Mouse (Mus musculus): ENCODE results near the gene Plekhg3. TPM values are rescaled to one million over a fixed set of nuclear protein-coding genes. Genes with fewer than 3 reads are reported as not detected.

Plekhg3 gene
- polyA plus RNA-seq, 1 experiment = 21.8 TPM

DNA sequence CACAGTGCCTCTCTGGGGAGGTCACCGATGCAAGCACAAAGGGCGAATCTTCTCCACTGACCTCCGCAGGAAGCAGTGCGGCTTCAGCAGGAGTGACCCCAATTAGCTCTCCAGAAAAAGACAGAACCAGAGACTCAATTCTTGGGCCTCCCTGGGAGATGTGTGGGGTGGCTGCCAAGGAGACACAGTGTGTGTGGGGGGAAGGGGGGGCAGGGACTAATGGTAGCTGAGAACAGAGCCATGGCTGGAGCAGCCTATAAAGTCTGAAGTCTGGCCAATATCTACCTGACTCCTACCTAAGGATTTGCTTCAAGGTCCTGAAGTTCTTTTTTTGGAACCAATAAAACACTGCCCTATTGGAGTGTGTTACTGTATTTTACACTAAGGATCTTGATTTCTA is 73.9 kb downstream of the Plekhg3 start:
- H3K27ac ChIP-seq (ENCODE audit: insufficient read depth, low read length) = no peak overlapping the region
- TF ChIP-seq CTCF (IDR thresholded peaks at IDR 0.05; ENCODE audit: borderline replicate concordance, insufficient read depth, low read length) = no peak
- TF ChIP-seq POLR2A (IDR thresholded peaks at IDR 0.05; ENCODE audit: low read depth, low read length) = no peak
- no peak overlapping the region for H3K4me3 ChIP-seq (ENCODE audit: insufficient read depth, low read length)

GRCm38 (mm10) chr12:76605837-76606236 is 75.1 kb downstream of the Plekhg3 start:
- no peaks in the 10 kb centered on the region for H3K4me1 ChIP-seq (ENCODE audit: control insufficient read depth, insufficient read depth, low read length)
- H3K27ac ChIP-seq (ENCODE audit: insufficient read depth, low read length) = no peak overlapping the region
- TF ChIP-seq CTCF (IDR thresholded peaks at IDR 0.05; ENCODE audit: borderline replicate concordance, insufficient read depth, low read length) (no peak), POLR2A (IDR thresholded peaks at IDR 0.05; ENCODE audit: low read depth, low read length) (no peak)
- no peak overlapping the region for H3K4me3 ChIP-seq (ENCODE audit: insufficient read depth, low read length)

More for the DNA sequence above, 73.9 kb downstream of the Plekhg3 start:
- H3K4me1 ChIP-seq (ENCODE audit: control insufficient read depth, insufficient read depth, low read length) = no peaks in the 10 kb centered on the region

- no peak overlapping the region for H3K4me3 ChIP-seq (ENCODE audit: insufficient read depth, low read length)
- H3K4me1 ChIP-seq (ENCODE audit: control insufficient read depth, insufficient read depth, low read length) = no peaks in the 10 kb centered on the region
- no peak overlapping the region for H3K27ac ChIP-seq (ENCODE audit: insufficient read depth, low read length)
- TF ChIP-seq POLR2A (IDR thresholded peaks at IDR 0.05; ENCODE audit: low read depth, low read length) (no peak), CTCF (IDR thresholded peaks at IDR 0.05; ENCODE audit: borderline replicate concordance, insufficient read depth, low read length) (no peak)
Observed at GRCm38 (mm10) chr12:76608241-76608640, 77.5 kb downstream of the Plekhg3 start.

DNA sequence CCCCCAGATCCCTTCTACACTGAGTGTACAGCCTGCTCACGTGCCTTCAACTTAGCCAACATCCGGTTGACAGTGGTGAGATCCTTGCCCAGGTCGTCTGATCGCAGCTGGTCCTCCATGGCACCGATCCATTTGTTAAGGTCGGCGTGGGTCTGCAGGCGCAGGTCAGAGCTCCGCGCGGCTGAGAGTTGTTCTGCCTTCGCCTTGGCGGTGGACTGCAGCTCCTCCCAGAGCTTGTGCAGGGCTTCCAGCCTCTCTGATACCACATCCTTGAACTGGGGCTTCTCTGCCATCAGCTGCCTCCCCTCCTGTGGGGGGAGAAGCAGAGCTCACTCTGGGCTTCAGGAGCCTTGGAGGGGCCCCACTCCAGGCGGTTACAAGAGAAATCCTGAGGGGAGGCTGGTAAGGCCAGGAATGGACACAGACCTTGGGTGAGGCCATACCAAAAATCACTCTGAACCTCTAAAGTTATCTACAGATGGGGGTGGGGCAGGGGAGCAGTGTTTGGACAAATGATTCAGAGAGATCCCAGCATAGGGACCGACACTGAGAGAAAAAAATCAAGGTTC is 78.4 kb downstream of the Plekhg3 start:
- Histone ChIP-seq H3K4me1 (ENCODE audit: control insufficient read depth, insufficient read depth, low read length) (no peaks in the 10 kb centered on the region), H3K4me3 (ENCODE audit: insufficient read depth, low read length) (no peak overlapping the region), H3K27ac (ENCODE audit: insufficient read depth, low read length) (no peak overlapping the region)
- TF ChIP-seq CTCF (IDR thresholded peaks at IDR 0.05; ENCODE audit: borderline replicate concordance, insufficient read depth, low read length) = no peak
- TF ChIP-seq POLR2A (IDR thresholded peaks at IDR 0.05; ENCODE audit: low read depth, low read length) = no peak

DNA sequence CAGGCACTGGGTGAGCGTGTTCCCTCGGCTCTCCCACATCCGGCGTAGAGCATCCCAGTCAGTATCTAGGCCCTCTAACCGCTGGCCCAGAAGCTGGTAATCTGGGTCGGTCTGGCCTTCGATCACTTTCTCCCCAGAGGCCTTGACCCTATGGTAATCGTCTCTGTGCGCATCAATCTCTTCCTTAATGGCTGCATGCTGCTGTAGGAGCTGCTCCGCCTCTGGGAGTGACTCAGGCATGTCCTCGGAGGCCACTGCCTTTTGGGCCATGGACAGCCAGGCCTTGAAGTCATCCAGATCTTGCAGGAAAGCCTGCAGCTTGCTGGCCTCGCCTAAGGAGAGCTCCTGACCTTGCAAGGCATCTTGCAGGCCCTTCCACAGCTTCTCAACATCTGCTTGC is 81.9 kb downstream of the Plekhg3 start:
- no peaks in the 10 kb centered on the region for H3K4me1 ChIP-seq (ENCODE audit: control insufficient read depth, insufficient read depth, low read length)
- TF ChIP-seq CTCF (IDR thresholded peaks at IDR 0.05; ENCODE audit: borderline replicate concordance, insufficient read depth, low read length) (no peak), POLR2A (IDR thresholded peaks at IDR 0.05; ENCODE audit: low read depth, low read length) (no peak)
- H3K4me3 ChIP-seq (ENCODE audit: insufficient read depth, low read length) = no peak overlapping the region
- no peak overlapping the region for H3K27ac ChIP-seq (ENCODE audit: insufficient read depth, low read length)

DNA sequence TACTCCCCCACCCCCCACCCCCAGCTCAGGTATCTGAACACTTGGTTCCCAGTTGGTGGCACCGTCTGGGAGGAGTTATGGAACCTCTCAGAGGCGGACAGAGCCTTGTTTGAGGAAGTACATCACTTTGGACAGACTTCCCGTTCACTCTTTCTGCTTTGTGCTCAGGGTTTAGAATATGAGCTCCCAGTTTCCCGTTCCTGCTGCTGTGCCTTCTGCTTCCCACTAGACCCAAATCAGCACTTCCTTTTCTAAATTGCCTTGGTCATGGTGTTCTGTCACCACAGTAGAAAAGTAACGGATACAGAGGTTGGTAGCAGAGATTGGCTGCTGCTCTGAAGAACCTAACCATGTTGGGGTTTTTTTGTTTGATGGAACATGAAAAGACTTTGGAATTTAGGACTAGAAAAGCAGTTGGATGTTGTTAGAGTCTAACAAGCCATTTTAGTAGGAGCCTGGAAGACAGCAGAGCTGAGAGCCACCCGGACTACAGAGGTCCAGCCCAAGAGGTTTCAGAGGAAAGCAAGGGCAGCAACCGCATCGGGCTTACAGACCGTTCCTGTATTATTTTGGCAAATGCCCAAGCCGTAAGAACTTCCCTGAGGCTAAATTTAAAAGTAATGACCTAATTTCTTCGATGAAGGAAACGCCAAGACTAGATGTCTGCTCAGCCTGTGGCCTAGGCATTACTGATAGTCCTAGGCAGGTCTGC is 84.3 kb downstream of the Plekhg3 start:
- Histone ChIP-seq H3K4me3 (ENCODE audit: insufficient read depth, low read length) (no peak overlapping the region), H3K4me1 (ENCODE audit: control insufficient read depth, insufficient read depth, low read length) (no peaks in the 10 kb centered on the region), H3K27ac (ENCODE audit: insufficient read depth, low read length) (no peak overlapping the region)
- TF ChIP-seq CTCF (IDR thresholded peaks at IDR 0.05; ENCODE audit: borderline replicate concordance, insufficient read depth, low read length) (no peak), POLR2A (IDR thresholded peaks at IDR 0.05; ENCODE audit: low read depth, low read length) (no peak)

DNA sequence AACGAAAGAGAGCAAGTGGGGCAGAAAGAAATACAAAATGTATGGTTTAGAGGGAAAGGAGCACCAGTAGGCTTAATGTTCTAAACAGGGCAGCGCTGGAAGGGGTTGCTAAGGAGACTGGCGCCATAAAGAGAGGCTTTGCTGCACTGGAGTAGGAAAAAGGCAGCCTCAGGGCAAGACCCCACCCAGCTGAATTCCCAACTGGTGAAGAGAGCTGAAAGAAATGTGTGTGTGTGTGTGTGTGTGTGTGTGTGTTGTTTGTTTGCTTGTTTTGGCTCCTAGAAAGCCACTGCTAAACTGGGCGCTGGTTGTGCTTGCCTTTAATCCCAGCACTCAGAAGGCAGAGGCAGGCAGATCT is 84.9 kb downstream of the Plekhg3 start:
- Histone ChIP-seq H3K27ac (ENCODE audit: insufficient read depth, low read length) (no peak overlapping the region), H3K4me3 (ENCODE audit: insufficient read depth, low read length) (no peak overlapping the region), H3K4me1 (ENCODE audit: control insufficient read depth, insufficient read depth, low read length) (no peaks in the 10 kb centered on the region)
- TF ChIP-seq POLR2A (IDR thresholded peaks at IDR 0.05; ENCODE audit: low read depth, low read length) (no peak), CTCF (IDR thresholded peaks at IDR 0.05; ENCODE audit: borderline replicate concordance, insufficient read depth, low read length) (no peak)

DNA sequence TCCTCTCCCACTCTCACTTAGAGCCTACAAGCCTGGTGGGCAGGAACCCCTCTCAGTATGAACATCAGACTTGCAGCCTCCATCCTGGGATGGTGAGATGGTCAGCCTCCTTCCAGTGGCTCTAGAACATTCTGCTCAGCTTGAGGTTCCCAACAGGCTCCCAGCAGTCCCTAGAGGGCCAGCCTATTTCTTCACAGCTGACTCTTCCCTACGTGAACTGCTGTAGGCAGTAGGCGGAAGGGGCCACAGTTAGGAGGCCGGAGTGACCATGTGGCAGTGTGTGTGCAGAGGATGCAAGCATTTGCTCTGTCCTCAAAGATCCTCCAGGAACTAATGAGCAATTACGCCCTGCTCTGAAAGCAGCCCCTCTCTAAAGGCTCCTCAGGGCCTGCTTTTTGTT is 87.5 kb downstream of the Plekhg3 start:
- TF ChIP-seq CTCF (IDR thresholded peaks at IDR 0.05; ENCODE audit: borderline replicate concordance, insufficient read depth, low read length) (no peak), POLR2A (IDR thresholded peaks at IDR 0.05; ENCODE audit: low read depth, low read length) (no peak)
- Histone ChIP-seq H3K4me1 (ENCODE audit: control insufficient read depth, insufficient read depth, low read length) (no peaks in the 10 kb centered on the region), H3K4me3 (ENCODE audit: insufficient read depth, low read length) (no peak overlapping the region), H3K27ac (ENCODE audit: insufficient read depth, low read length) (no peak overlapping the region)

- no peak overlapping the region for H3K27ac ChIP-seq (ENCODE audit: insufficient read depth, low read length)
- H3K4me1 ChIP-seq (ENCODE audit: control insufficient read depth, insufficient read depth, low read length) = no peaks in the 10 kb centered on the region
- no peak overlapping the region for H3K4me3 ChIP-seq (ENCODE audit: insufficient read depth, low read length)
- TF ChIP-seq CTCF (IDR thresholded peaks at IDR 0.05; ENCODE audit: borderline replicate concordance, insufficient read depth, low read length) (no peak), POLR2A (IDR thresholded peaks at IDR 0.05; ENCODE audit: low read depth, low read length) (no peak)
Observed at GRCm38 (mm10) chr12:76619847-76620246, 89.2 kb downstream of the Plekhg3 start.

- Histone ChIP-seq H3K27ac (ENCODE audit: insufficient read depth, low read length) (no peak overlapping the region), H3K4me3 (ENCODE audit: insufficient read depth, low read length) (no peak overlapping the region), H3K4me1 (ENCODE audit: control insufficient read depth, insufficient read depth, low read length) (no peaks in the 10 kb centered on the region)
- no peak for TF ChIP-seq POLR2A (IDR thresholded peaks at IDR 0.05; ENCODE audit: low read depth, low read length)
- no peak for TF ChIP-seq CTCF (IDR thresholded peaks at IDR 0.05; ENCODE audit: borderline replicate concordance, insufficient read depth, low read length)
Observed at GRCm38 (mm10) chr12:76623374-76623773, 92.7 kb downstream of the Plekhg3 start.

Other genes starting within 250 kb of the Plekhg3 start
- 0.68 TPM in 2 replicates for gene Akap5, start 206.0 kb upstream of the Plekhg3 start, polyA plus RNA-seq (2011; ENCODE audit: insufficient read length, low read depth, missing spikeins)
- gene Zbtb25, start 161.3 kb upstream of the Plekhg3 start, polyA plus RNA-seq (2011; ENCODE audit: insufficient read length, low read depth, missing spikeins) = 24.0 and 29.2 TPM in 2 replicates
- 13.5 and 15.2 TPM in 2 replicates for gene Zbtb1, start 160.6 kb upstream of the Plekhg3 start, polyA plus RNA-seq (2011; ENCODE audit: insufficient read length, low read depth, missing spikeins)
- 8.6 and 13.7 TPM in 2 replicates for gene Hspa2, start 126.7 kb upstream of the Plekhg3 start, polyA plus RNA-seq (2011; ENCODE audit: insufficient read length, low read depth, missing spikeins)
- gene Ppp1r36, start 113.4 kb upstream of the Plekhg3 start, polyA plus RNA-seq (2011; ENCODE audit: insufficient read length, low read depth, missing spikeins) = 1.4 and 1.8 TPM in 2 replicates
- not detected in 2 replicates for gene Sptb, start 179.7 kb downstream of the Plekhg3 start, polyA plus RNA-seq (2011; ENCODE audit: insufficient read length, low read depth, missing spikeins)
- 43.3 and 44.5 TPM in 2 replicates for gene Churc1, start 234.6 kb downstream of the Plekhg3 start, polyA plus RNA-seq (2011; ENCODE audit: insufficient read length, low read depth, missing spikeins)
- 51.9 and 81.7 TPM in 2 replicates for gene Fntb, start 234.7 kb downstream of the Plekhg3 start, polyA plus RNA-seq (2011; ENCODE audit: insufficient read length, low read depth, missing spikeins)